Mouse (Mus musculus) kidney, adult 2 months (tissue): ENCODE measurements around the gene Col7a1.

Experiments
- CTCF ChIP-seq: fragments of 200-500 bp; conservative IDR thresholded peaks from 2 replicates; pipeline ENCODE4 v1.5.1; 2011; ENCODE audit warnings: low read depth, mild to moderate bottlenecking, control low read depth, low read length, moderate library complexity, mixed read lengths; ENCODE audit not compliant: insufficient read depth, insufficient read length
- POLR2A ChIP-seq: fragments of 200-500 bp; IDR thresholded peaks from one replicate; pipeline ENCODE4 v1.6.1; 2011; ENCODE audit warnings: low read depth, low read length, control low read depth

GRCm38 (mm10) chr9:108992620-108993361 lies 39.4 kb downstream of the Col7a1 start:
- TF ChIP-seq POLR2A, result no peak
- no peak for TF ChIP-seq CTCF
